Mouse (Mus musculus): ENCODE results near the gene Gan.

Gene Gan

DNA sequence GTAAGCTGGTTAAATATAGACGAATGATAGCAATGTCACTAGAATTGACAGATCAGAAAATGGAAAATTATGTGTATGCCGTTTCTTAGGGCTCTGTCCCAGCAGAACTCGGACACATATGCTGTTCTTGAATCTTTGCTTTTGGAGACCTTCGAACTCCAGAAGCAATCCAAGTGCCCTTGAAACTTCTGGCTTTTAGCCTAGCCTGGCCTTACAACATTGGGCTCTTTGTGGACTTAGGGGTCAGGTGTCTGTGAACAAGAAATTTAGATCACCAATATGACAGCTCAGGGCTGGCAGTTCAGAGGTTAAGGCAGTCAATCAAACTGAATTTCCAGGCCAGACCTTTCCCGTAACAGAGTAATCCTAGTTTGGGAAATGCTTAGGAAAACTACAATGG is 1.1 kb downstream of the Gan start:
- DNase-seq: no peak

DNA sequence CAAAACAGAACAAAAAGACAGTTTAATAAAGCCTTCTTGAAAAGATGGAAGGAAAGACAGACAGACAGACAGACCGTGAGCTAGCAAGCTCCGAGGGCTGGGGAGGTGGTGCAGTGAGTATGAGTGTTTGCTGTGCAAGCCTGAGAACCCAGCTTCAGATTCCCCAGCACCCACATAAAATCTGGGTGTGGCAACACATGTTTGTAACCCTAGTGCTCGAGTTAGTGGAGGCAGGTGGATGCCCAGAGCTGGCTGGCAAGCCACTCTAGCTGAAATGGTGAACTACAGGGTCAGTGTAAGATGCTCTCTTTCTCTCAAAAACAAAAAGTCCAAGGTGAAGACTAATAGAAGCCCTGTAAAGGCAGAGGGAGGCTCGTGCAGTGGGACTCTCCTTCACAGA is 7.0 kb downstream of the Gan start:
- DNase-seq: no peak

DNA sequence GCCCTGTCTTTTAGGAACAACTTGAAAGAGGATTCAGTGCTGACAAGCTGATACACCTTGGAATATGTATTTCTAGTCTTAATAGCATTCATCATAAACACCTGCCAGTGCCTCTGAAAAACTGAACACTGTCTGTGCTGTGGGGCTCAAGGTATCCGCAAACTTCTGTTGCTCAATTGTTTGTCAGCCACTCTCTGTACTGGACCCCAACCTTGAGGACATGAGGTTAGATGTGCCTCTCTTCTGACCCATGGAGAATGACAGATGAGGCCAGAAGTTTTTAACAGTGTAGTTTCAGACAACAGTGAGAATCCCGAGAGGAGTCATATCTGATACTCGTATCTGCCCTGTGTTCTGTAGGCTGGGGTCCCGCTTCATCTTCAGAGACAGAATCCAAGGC is 7.6 kb downstream of the Gan start:
- no peak for DNase-seq

DNA sequence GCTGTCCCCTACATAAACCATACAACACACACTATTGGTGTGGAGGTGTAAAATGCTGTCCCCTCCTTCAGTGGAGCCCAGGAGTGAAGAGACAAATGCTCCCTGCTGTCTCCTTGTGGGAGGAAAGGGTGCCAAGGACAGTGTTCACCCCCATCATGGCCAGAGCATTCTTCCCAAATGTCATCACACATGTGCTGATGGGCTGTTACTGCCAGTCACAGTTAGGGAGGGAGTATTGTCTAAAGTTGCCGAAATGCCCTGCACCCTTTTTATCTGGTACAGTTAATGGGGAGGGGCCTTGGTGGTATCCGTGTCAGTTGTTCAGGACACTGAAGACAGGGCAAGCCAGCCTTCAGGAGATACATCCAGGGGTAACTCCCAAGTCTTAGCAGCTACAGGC is 8.6 kb downstream of the Gan start:
- DNase-seq: no peak

DNA sequence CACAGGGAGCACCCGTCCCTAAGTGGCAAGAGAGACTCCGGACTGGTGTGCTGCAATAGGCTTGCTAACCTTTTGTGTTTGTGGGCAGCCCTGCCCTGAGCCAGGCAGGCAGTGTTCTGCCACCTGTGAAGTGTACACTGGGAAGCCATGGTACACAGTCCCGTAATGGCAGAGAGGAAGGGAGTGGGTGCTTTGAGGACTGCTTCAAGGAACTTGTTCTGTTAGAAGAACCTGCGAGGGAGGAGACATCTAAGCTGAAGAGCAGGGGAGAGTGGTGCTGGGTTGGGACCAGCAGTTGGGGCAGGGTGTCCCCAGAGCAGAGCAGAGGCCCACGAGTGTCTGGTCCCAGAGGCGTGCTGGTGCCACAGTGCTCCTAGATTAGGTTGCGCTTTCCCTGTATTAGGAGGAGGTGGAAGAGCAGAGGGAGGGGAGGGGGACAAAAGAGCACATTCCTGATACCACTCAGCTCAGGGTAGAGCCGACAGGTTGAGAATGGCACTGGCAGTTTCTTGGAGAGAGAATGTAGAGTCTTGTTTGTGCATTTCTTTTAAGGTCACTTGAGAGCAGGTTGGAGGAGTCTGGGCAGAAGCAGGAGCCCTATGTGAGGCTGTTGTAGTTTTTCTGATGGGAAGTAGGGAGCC is 9.4 kb downstream of the Gan start:
- no peak for DNase-seq

GRCm38 (mm10) chr8:117168378-117168777 is 10.4 kb downstream of the Gan start:
- DNase-seq: peak; percentile 49

DNA sequence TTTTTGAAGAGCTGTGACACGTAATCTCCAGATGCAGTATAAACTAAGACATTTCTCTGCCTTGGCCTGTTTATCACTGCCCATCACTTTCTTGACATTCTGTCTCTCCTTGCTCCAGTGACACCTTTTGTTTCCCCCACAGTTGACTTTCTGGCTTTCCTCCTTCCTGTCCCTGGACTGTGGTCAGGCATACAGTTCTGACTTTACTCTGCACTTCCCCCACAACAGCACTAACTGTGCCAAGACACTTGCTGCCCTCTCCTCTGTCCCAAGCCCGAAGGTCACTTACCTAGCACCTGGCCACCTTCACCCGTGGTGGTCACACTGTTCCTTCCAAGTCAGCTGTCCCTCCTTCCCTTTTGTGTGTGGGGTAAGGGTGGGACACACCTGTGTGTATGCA is 13.9 kb downstream of the Gan start:
- no peak for DNase-seq

- peak; percentile 23 for DNase-seq
These were observed 15.0 kb downstream of the Gan start for GRCm38 (mm10) chr8:117172904-117173303.

- no peak for DNase-seq
These were observed 15.8 kb downstream of the Gan start for GRCm38 (mm10) chr8:117173690-117174089.

GRCm38 (mm10) chr8:117174536-117174935 is 16.6 kb downstream of the Gan start:
- DNase-seq: no peak

- DNase-seq: no peak
These were observed 18.4 kb downstream of the Gan start for GRCm38 (mm10) chr8:117176308-117176707.

GRCm38 (mm10) chr8:117177236-117177635 is 19.3 kb downstream of the Gan start:
- DNase-seq: no peak

DNA sequence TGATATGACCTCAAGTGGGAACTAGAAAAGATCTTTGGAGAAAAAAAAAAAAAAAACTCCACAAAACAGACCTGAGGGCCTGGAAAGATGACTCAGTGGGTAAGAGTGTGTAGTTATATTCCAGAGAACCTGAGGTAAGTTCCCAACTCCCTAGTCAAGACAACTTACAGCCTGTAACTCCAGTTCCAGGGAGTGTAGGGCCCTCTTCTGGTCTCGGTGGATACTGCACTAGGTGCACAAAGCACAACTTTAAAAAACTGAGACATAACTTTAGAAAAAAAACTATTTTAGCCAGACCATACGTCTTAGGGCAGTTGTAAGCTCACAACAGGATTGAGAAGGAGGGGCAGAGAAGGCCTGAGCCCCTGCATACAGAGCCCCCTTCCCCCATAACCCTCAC is 20.1 kb downstream of the Gan start:
- DNase-seq: no peak

- DNase-seq: no peak
These were observed 20.7 kb downstream of the Gan start for GRCm38 (mm10) chr8:117178676-117179075.

DNA sequence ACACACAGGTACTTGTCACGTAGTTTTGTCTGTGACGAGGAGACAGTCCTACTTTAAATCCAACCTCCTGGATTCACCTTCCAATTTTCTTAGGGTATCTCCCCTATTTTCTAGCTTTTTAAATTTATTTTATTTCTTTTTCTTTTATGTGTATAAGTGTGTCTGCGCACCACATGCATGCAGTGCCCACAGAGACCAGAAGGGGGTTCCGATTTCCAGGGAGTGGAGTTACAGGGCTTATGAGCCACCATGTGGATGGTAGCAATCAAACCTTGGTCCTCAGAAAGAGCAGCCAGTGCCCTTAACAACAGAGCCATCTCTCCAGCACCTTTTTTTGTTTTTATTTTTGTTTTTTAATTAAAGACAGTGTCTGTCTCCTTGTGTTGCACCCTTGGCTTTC is 24.8 kb downstream of the Gan start:
- no peak for DNase-seq

DNA sequence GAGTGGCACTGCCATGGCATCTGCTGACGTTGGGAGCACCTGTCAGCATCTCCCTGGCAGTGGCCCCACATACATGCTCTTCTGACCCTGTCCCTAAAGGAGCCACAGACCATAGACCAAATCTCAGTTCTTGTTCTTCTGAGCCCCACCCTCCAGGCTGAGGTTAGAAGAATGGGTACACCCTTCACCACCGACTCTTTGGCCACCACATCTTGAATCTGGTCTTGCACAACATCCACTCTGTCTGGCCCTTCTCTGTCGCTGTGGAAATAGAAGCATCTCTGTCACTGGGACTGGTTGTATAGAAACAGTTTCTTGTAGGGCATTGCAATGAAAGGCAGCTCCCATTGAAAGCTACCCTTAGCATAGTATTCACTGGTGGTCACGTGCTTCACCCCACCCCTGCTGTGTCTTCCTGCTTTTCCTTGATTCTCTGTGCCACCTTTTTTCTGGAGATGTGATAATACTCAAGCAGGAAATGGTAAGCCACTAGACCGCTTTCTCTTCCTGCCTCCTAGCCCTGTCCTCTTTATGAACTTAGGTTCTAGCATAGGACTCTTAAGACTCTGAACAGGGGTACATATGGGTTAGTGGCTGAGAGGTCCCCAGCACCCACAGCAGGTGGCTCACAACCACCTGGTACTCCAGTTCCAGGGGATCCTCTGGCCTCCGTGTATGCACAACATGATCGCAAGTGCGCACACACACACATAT is 25.9 kb downstream of the Gan start:
- DNase-seq: no peak

DNA sequence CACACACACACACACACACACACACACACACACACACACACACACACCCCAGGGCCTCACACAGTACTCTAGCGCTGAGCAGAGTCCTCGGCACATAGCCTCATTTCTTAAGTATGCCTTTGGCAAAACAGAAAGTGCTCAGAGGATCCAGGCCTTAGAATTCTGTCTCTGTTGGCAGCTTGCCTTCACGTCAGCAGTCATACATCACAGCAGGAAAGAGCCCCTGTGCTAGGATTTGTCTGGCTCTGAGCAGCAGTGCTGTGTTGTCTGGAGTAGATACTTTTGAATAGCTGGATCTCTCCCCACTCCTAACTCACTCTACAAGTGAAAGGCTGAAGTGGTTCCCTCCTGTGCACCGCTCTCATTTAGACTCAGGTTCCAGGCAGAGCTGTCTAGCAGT is 36.4 kb downstream of the Gan start:
- no peak for DNase-seq

GRCm38 (mm10) chr8:117196593-117196992 is 38.7 kb downstream of the Gan start:
- peak; percentile 71 for DNase-seq

- no peak for DNase-seq
These were observed 39.6 kb downstream of the Gan start for GRCm38 (mm10) chr8:117197551-117197950.

DNA sequence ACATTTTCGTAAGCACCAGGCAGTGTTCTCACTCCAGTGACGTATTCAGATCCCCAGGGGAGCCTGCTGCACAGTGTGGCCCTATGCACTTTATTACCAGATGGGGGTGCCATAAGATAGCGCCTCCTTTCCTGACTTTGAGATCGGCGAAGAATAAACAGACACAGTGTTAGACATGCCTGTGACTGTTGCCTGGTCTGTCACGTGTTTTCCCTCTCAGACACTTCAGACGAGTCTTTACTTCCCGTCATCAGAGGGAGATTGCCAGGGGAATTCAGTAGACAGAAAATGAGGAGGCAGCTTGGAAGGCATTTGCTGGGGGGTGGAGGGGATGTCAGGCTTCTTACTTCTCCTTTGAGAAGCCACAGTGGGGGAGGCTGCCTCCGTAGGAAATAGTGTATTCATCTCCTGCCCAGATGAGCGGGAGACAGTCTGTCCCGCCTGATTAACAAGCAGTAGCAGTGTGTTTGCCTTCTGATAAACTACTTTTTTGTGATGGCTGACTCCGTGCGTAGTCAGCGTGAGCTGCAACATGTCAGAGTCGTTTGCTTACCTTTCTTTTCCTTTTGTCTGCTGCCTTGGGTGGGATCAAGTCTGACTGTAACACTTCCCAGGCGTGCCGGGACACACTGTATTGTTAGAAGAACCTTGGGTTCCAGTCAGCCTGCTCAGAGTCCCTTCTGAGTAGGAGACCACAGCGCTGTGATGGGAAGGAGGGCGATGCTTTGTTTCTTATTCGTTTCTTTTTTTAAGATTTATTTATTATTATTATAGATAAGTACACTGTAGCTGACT is 40.4 kb downstream of the Gan start:
- peak; percentile 85 for DNase-seq

DNA sequence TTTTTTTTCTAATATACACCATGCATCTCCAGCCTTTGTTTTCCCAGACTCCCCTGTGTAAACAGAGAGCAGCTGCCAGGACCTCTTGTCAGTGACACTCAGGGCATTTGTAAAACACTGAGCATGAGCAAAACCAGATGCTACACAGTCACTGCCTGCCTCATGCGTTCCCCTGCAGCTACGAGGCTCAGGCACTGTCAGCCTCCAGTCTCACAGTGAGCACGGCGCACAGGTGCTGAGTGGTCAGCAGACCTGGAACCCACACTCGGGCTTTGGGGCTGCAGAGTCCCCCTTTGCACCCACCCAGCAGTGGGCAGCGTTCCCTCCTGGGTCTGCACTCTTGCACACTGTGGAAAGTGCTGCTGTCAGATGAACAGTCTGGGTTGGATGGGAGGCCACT is 41.7 kb downstream of the Gan start:
- DNase-seq: peak; percentile 35

DNA sequence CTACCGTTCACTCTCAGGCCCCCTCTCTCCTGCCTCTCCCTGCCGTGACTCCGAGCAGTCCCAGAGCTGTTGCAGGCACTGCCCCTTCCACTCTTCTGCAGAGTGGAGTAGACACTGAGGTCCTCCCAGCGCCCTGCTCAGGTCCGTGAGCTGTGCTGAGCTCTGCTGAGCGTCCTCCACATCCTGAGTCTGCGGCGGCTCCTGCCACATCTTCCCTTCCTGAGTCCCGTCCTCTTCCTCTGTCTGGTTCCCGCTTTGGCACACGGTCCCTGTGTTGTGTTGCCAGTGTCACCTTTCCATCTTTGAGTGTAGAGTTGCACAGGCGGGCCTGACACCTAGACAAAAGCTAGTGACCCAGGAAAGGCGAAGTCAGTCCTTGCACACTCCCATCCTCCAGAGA is 42.4 kb downstream of the Gan start:
- DNase-seq: peak; percentile 49

- DNase-seq: peak; percentile 88
These were observed 42.9 kb downstream of the Gan start for GRCm38 (mm10) chr8:117200803-117201202.

Measured in liver (tissue).